In the genomic region with DNA sequence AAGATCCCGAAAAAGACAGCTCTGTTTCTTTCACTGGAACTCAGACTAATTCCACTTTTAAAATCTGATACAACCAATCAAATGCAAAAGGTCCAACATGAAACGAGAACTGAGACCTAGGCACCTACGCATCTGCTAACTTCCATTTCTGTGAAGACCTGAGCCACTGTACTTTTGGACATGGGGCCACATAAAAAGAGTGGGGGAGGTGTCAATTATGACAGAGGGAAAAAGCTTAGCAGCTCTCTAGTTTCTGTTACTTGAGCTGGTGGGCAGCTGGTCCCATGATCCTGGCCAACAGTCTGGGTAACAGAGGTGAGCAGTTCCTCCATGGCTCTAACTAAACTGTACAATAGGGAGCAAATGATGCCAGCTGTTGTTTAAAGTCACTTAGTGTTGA, we compare ENCODE assay signal across 27 mouse cellular contexts. TPM values are rescaled to one million over a fixed set of nuclear protein-coding genes. Genes with fewer than 3 reads are reported as not detected.
"Had no signal": no experiment of that assay in that cellular context is flagged by ENCODE, and none has a peak within 500 bp of the region (broad histone marks: within the 10 kb centered on the region; RNA-seq: fewer than 3 reads in every experiment).

No protein-coding gene starts in this region.

- H3K27ac ChIP-seq: gastrocnemius, adult 2 months; heart, embryonic 10.5 days; hindbrain, embryonic 10.5 days; hindbrain, embryonic 12.5 days; hindbrain, embryonic 14.5 days; intestine, embryonic 15.5 days; layer of hippocampus, adult 2 months; limb, embryonic 12.5 days; limb, embryonic 15.5 days; liver, embryonic 12.5 days; liver, embryonic 14.5 days had no signal

- H3K36me3 ChIP-seq: heart, embryonic 10.5 days; heart, embryonic 12.5 days; hindbrain, embryonic 10.5 days; hindbrain, embryonic 12.5 days; intestine, embryonic 15.5 days; limb, embryonic 12.5 days; limb, embryonic 15.5 days; liver, embryonic 12.5 days had no signal

- H3K9me3 ChIP-seq: heart, embryonic 10.5 days; heart, embryonic 12.5 days; hindbrain, embryonic 10.5 days; hindbrain, embryonic 12.5 days; intestine, embryonic 15.5 days; limb, embryonic 12.5 days; limb, embryonic 15.5 days; liver, embryonic 12.5 days had no signal

- ATAC-seq: hindbrain, embryonic 16.5 days; inflammation-experienced regulatory T-cells, adult 6 months; intestine, embryonic 15.5 days; intestine, postnatal 0 days; liver, embryonic 12.5 days had no signal

- H3K4me3 ChIP-seq: gastrocnemius, adult 2 months; heart, embryonic 10.5 days; heart, embryonic 12.5 days; hindbrain, embryonic 10.5 days; hindbrain, embryonic 12.5 days; intestine, embryonic 15.5 days; layer of hippocampus, adult 2 months; limb, embryonic 12.5 days; limb, embryonic 15.5 days; liver, embryonic 12.5 days had no signal

- H3K27me3 ChIP-seq: heart, embryonic 12.5 days; hindbrain, embryonic 12.5 days; intestine, embryonic 15.5 days; limb, embryonic 12.5 days; limb, embryonic 15.5 days; liver, embryonic 12.5 days had no signal

- H3K9ac ChIP-seq: heart, embryonic 12.5 days; hindbrain, embryonic 12.5 days; hindbrain, embryonic 14.5 days; intestine, embryonic 15.5 days; limb, embryonic 12.5 days; limb, embryonic 15.5 days; liver, embryonic 12.5 days; liver, embryonic 14.5 days had no signal

- H3K4me1 ChIP-seq: heart, embryonic 10.5 days; heart, embryonic 12.5 days; hindbrain, embryonic 10.5 days; hindbrain, embryonic 12.5 days; intestine, embryonic 15.5 days; limb, embryonic 12.5 days; limb, embryonic 15.5 days; liver, embryonic 12.5 days had no signal

- DNase-seq: gastrocnemius, adult 2 months; gastrocnemius, postnatal 10 days; gastrocnemius, postnatal 25 days; heart, adult 18-20 months; heart, postnatal 10 days; heart, postnatal 4 days; kidney, adult 18-20 months; kidney, adult 8-10 months; kidney, postnatal 10 days; kidney, postnatal 25 days; kidney, postnatal 4 days; left cerebral cortex, postnatal 4 days had no signal

- H3K4me2 ChIP-seq: heart, embryonic 12.5 days; hindbrain, embryonic 12.5 days; hindbrain, embryonic 14.5 days; intestine, embryonic 15.5 days; limb, embryonic 12.5 days; limb, embryonic 15.5 days; liver, embryonic 12.5 days had no signal

RNA-seq across cellular contexts. Expression of a gene that starts 11.8 kb away (rescaled TPM):
- polyA plus RNA-seq: liver, adult 2 months; liver, embryonic 14.5 days had no signal

RNA-seq across cellular contexts. Expression of a gene that starts 41.1 kb away (rescaled TPM):
- polyA plus RNA-seq: liver, adult 2 months had no signal
